Mouse (Mus musculus) G1E (cell line): ENCODE results near the gene Hoxb7.

Experiments
- CTCF ChIP-seq: IDR thresholded peaks from 2 replicates; pipeline ENCODE4 v1.5.1; 2012; ENCODE audit warnings: low read depth, low read length, inconsistent platforms, mixed read lengths
- POLR2AphosphoS5 ChIP-seq: IDR thresholded peaks from 2 replicates; pipeline ENCODE4 v1.6.1; 2012; ENCODE audit warnings: low read depth, low read length, inconsistent platforms; ENCODE audit not compliant: insufficient replicate concordance
- TAL1 ChIP-seq: conservative IDR thresholded peaks from 2 replicates; pipeline ENCODE4 v1.6.1; 2012; ENCODE audit warnings: low read depth, low read length, inconsistent platforms, mixed read lengths

DNA sequence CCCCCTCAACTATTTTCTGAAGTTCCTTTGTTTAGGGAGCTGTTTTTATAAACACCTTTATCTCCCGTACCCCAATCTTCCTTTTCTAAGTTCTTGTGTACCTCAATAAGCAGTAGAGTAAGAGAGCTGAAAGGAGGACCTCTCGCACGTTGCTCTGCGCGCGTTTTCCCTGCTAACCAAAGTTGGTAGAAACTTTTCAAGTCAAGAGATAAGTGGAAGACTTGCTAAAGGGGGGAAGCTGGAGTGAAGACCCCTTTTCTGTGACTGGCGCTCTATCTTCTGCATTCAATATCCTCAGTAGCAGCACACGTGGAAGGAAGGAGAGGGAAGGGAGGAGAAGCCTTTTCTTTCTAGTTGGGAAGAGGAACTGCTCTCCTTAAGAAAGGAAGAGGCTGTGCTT, 38.5 kb downstream of the Hoxb7 start:
- TF ChIP-seq CTCF (no peak), POLR2AphosphoS5 (no peak), TAL1 (no peak)
